9 mouse cellular contexts compared by ENCODE assay signal in the genomic region with DNA sequence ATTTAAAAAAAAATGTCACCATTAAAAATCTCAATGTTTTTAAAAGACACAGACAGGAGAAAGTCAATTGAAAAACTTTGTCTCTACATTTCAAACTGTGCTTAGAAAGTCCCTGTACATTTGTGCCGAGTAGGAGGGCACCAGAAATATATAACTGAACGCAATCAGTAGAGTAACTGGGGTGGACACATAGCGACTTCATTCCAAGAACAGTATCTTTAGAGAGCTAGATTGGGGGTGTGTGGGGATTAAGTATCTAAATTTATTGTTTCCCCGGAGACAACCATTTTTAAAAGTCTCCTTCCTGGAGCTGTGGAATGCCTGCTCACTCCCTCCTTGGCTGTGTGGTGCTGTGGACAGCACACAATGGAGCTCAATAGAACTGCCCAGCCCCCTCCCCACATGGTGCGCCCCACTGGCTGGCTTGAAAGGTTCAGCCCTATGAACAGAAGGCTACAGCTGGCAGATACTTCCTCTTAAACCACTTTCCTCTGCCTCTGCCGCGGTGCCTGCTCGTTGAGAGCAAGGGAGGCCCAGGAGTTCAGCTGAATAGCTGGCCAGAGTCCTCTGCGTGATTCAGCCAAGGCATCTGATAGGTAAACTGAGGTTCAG.
DNase-seq lines count a peak whose midpoint lies in the region; ATAC-seq lines count a peak whose summit lies in the region.
"Had no signal": no experiment of that assay in that cellular context is flagged by ENCODE, and none has a peak within 500 bp of the region (broad histone marks: within the 10 kb centered on the region; RNA-seq: fewer than 3 reads in every experiment).

No protein-coding gene starts in this region.

- peak; percentile 71; the same call in 1 of the 2 replicates for ATAC-seq in neural tube, embryonic 13.5 days (ENCODE audit: low read depth)

- H3K4me2 ChIP-seq in neural tube, embryonic 13.5 days: 0 out of 2 replicates have a peak overlapping the region, but pooled peaks have one; percentile 13

- no peak overlapping the region for H3K27ac ChIP-seq in neural tube, embryonic 13.5 days (replicated peaks)
- H3K27ac ChIP-seq: liver, embryonic 14.5 days had no signal

- H3K4me3 ChIP-seq in neural tube, embryonic 13.5 days: no peak overlapping the region

- intact Hi-C loops in left cerebral cortex, postnatal 25 days (cut with DNase I): no loop called here

- peaks cover 48% of the 10 kb centered on the region for H3K4me1 ChIP-seq in neural tube, embryonic 13.5 days (replicated peaks)

- no peaks in the 10 kb centered on the region for H3K36me3 ChIP-seq in neural tube, embryonic 13.5 days

- no peak overlapping the region for H3K9ac ChIP-seq in neural tube, embryonic 13.5 days
- H3K9ac ChIP-seq: liver, embryonic 14.5 days had no signal

- peak; percentile 44 for DNase-seq in testis, postnatal 10 days (ENCODE audit: low spot score)
- no peak for DNase-seq in testis, postnatal 14 days (ENCODE audit: low spot score)
- DNase-seq in frontal cortex, postnatal 36 days (ENCODE audit: low spot score in 2 of 2): peak; percentile 27 to 38
- peak; percentile 14 to 81 for DNase-seq in left cerebral cortex, postnatal 25 days (ENCODE audit: low spot score in 2 of 2)
- DNase-seq in adrenal gland, adult 2 months: no peak
- DNase-seq in gastrocnemius, adult 8-10 months (ENCODE audit: low spot score in 2 of 2): no peak
- DNase-seq in urinary bladder, postnatal 4 days (ENCODE audit: low spot score in 2 of 2): no peak

- no peaks in the 10 kb centered on the region for H3K9me3 ChIP-seq in neural tube, embryonic 13.5 days

- 6% methylated on average over 9 of the region's 9 CpGs for WGBS in neural tube, embryonic 13.5 days

- peaks cover 16% of the 10 kb centered on the region for H3K27me3 ChIP-seq in neural tube, embryonic 13.5 days

Comparison
In these comparisons a context has a peak if more than half of its experiments do, and no peak if none do; other contexts are left out.
1. DNase-seq: peak in testis, postnatal 10 days (single experiment), frontal cortex, postnatal 36 days (2 of 2) and left cerebral cortex, postnatal 25 days (2 of 2); none in testis, postnatal 14 days (single experiment), adrenal gland, adult 2 months (single experiment), gastrocnemius, adult 8-10 months (0 of 2) and urinary bladder, postnatal 4 days (0 of 2).